Mouse (Mus musculus): ENCODE data around the gene Pde5a. TPM values are rescaled to one million over a fixed set of nuclear protein-coding genes. Genes with fewer than 3 reads are reported as not detected.

Gene Pde5a
- total and polyA plus RNA-seq, 2 experiments from 2014 or later, result 1.00 to 6.1 TPM

DNA sequence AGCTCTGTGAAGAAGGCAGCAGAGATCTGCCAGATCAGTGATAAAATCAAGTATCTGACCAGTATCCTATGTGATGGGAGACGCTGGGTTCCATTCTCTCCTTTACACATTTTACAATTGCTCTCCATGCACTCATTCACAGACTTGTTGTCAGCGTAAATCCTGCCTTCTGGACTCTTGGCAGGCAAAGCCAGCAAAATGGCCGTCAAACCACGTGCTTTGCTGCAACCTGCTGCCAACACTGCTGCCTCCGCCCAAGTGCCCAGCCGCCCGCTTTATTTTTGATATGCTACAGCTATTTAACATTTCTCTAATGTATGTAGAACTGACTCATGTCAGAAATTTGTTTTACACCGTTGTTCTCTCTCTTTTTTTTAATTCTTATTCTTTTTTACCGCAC lies 59.6 kb downstream of the Pde5a start:
- Histone ChIP-seq H3K9me3 (replicated peaks; ENCODE audit: control insufficient read depth, low read length) (no peaks in the 10 kb centered on the region), H3K4me2 (ENCODE audit: low read depth, low read length) (no peak overlapping the region), H3K27ac (ENCODE audit: low read depth) (no peak overlapping the region), H3K9ac (replicated peaks; ENCODE audit: low read depth, low read length) (no peak overlapping the region), H3K36me3 (replicated peaks; ENCODE audit: control insufficient read depth, insufficient read depth, low read length) (no peaks in the 10 kb centered on the region), H3K4me1 (ENCODE audit: control insufficient read depth, insufficient read depth) (no peaks in the 10 kb centered on the region), H3K4me3 (ENCODE audit: low read depth, low read length) (no peak overlapping the region), H3K27me3 (ENCODE audit: control insufficient read depth, insufficient read depth, low read length) (no peaks in the 10 kb centered on the region)
- TF ChIP-seq CTCF (IDR thresholded peaks at IDR 0.05; ENCODE audit: low read depth) (no peak), EP300 (IDR thresholded peaks at IDR 0.05; ENCODE audit: low read depth) (no peak)
- 90% methylated on average over 9 of the region's 9 CpGs for WGBS
- DNase-seq (ENCODE audit: low spot score) (no peak), ATAC-seq (ENCODE audit: insufficient read depth, low read depth) (no peak)

DNA sequence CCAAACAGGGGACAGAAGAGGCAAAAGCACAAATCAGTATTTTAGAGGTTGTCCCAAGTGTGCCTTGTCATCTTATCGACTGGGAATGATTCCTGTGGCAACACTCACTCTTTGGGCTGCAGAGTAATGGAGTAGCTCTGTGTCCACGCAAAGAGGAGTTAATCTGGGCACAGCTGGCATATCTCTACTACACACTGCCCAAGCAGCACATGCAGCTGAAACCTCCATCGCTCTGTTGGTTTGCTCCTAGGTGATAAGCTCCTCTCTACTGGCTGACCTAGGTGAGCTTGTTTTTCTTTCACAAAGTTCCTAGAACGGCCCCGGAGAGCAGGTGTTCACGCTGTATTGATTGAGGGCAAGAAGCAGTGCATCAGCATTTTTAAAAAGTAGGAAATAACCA lies 60.8 kb downstream of the Pde5a start:
- peaks cover 6% of the 10 kb centered on the region; the same call in 1 of the 2 replicates for H3K4me1 ChIP-seq (ENCODE audit: control insufficient read depth, insufficient read depth)
- H3K9me3 ChIP-seq (replicated peaks; ENCODE audit: control insufficient read depth, low read length), result no peaks in the 10 kb centered on the region
- no peak overlapping the region for H3K4me3 ChIP-seq (ENCODE audit: low read depth, low read length)
- TF ChIP-seq EP300 (IDR thresholded peaks at IDR 0.05; ENCODE audit: low read depth) (no peak), CTCF (IDR thresholded peaks at IDR 0.05; ENCODE audit: low read depth) (no peak)
- H3K27ac ChIP-seq (ENCODE audit: low read depth), result no peak overlapping the region
- DNase-seq (ENCODE audit: low spot score) (no peak), ATAC-seq (ENCODE audit: insufficient read depth, low read depth) (no peak)
- no peaks in the 10 kb centered on the region for H3K36me3 ChIP-seq (replicated peaks; ENCODE audit: control insufficient read depth, insufficient read depth, low read length)
- no peak overlapping the region for H3K4me2 ChIP-seq (ENCODE audit: low read depth, low read length)
- no peaks in the 10 kb centered on the region for H3K27me3 ChIP-seq (ENCODE audit: control insufficient read depth, insufficient read depth, low read length)
- WGBS, result 87% methylated on average over 6 of the region's 6 CpGs
- H3K9ac ChIP-seq (replicated peaks; ENCODE audit: low read depth, low read length), result no peak overlapping the region

DNA sequence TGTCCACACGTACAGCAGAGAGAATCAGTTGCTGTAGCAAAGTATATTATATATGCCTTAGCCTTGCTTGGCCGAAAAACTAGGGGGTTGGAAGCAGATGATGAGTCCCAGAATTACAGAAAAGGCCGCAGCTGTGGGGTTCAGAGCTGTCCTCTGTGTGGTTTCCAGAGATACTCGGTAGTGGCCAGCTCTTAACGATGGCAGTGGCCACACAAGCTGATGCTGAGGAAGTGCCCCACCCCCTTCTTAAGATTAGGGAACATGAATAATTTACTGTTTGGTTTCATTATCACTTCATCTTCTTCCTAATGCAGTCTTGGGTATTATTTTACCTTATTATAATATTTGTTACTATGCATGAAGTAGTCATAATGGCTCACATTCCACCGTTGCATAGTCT lies 71.3 kb downstream of the Pde5a start:
- Histone ChIP-seq H3K36me3 (replicated peaks; ENCODE audit: control insufficient read depth, insufficient read depth, low read length) (no peaks in the 10 kb centered on the region), H3K9ac (replicated peaks; ENCODE audit: low read depth, low read length) (no peak overlapping the region), H3K4me2 (ENCODE audit: low read depth, low read length) (no peak overlapping the region), H3K4me3 (ENCODE audit: low read depth, low read length) (no peak overlapping the region), H3K9me3 (replicated peaks; ENCODE audit: control insufficient read depth, low read length) (no peaks in the 10 kb centered on the region), H3K4me1 (ENCODE audit: control insufficient read depth, insufficient read depth) (no peaks in the 10 kb centered on the region), H3K27ac (ENCODE audit: low read depth) (no peak overlapping the region), H3K27me3 (ENCODE audit: control insufficient read depth, insufficient read depth, low read length) (no peaks in the 10 kb centered on the region)
- TF ChIP-seq EP300 (IDR thresholded peaks at IDR 0.05; ENCODE audit: low read depth) (no peak), CTCF (IDR thresholded peaks at IDR 0.05; ENCODE audit: low read depth) (no peak)
- 82% methylated on average over 6 of the region's 6 CpGs for WGBS
- DNase-seq (ENCODE audit: low spot score) (no peak), ATAC-seq (ENCODE audit: insufficient read depth, low read depth) (no peak)

DNA sequence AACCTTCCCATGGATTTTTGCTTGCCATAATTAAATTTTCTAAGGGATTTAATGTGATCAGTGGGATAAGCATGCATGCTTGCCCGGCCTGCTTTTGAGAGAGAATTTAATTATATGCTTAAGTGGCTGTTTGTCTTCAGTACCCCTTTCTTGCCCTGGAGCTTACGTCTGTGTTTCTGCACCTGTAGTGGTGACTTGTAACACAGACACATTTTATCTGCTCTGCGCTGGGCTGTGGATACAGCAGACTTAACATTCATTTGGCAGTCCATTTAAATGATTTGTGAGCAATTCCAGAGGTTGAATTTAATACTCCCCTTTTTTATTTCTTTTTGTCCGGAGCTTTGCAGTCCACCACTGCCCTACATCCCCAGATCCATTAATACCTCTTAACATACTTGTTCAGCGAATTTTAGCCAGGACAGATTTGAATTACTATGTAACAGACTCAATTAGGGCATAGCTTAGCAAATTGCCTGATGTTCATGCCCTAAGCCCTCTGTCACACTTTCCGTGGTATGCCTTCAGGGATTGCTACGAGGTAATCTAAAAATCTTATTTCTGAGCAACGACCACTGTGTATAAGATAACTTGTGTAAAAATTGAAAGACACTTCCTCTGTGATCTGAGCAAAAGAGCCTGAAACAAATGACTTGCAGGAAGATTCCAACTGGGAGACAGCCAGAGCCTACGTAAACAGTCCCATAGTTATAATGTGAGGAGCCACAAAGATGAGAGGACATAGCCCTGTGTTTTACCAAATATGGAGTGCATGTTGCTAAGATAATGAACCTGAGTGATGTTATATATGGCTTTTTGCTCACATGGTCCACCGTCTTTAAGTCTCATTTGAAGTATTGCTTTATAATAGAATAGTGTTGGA lies 72.0 kb downstream of the Pde5a start:
- Histone ChIP-seq H3K27me3 (ENCODE audit: control insufficient read depth, insufficient read depth, low read length) (no peaks in the 10 kb centered on the region), H3K9ac (replicated peaks; ENCODE audit: low read depth, low read length) (no peak overlapping the region), H3K27ac (ENCODE audit: low read depth) (0 out of 2 replicates have a peak overlapping the region, but pooled peaks have one; percentile 30), H3K4me2 (ENCODE audit: low read depth, low read length) (no peak overlapping the region), H3K36me3 (replicated peaks; ENCODE audit: control insufficient read depth, insufficient read depth, low read length) (no peaks in the 10 kb centered on the region), H3K9me3 (replicated peaks; ENCODE audit: control insufficient read depth, low read length) (no peaks in the 10 kb centered on the region), H3K4me1 (ENCODE audit: control insufficient read depth, insufficient read depth) (no peaks in the 10 kb centered on the region), H3K4me3 (ENCODE audit: low read depth, low read length) (no peak overlapping the region)
- TF ChIP-seq EP300 (IDR thresholded peaks at IDR 0.05; ENCODE audit: low read depth), result no peak
- TF ChIP-seq CTCF (IDR thresholded peaks at IDR 0.05; ENCODE audit: low read depth), result no peak
- no peak for DNase-seq (ENCODE audit: low spot score)
- WGBS, result 69% methylated on average over 10 of the region's 10 CpGs
- no peak for ATAC-seq (ENCODE audit: insufficient read depth, low read depth)

DNA sequence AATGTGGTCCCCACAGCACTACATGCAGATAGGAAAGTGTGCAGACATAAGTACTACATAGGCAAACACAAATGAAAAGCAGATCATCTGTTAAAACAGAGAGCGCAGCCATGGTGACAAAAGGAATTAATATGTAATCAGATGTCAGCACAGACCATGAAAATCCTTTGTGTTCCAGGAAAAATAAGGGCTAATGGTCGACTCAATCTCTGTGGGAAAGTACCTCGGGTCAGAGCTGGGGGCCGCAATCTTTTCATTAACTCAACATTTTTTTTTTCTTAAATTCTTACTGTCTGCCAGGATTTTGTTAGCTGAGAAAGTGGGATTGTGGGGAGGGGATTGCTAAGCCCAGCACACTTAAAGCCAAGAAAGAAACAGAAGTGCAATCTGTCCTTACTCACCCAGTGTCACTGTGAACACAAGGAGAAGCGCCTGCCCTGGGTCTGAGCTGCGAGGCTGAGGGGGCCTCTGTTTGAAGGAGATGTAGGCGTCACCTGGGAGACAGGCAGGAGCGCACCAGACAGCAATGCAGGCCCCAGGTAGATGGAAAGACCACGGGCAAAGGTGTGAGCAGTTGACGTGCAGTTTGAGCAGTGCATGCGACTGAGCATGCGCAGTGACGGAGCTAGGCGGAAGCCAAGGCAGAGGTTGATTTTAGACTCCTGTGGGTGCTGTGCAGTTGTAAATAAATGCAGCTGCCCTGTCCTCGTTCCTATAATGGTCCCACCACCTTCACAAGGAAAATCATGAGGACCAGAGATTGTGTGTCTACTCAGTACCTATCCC lies 72.9 kb downstream of the Pde5a start:
- no peak for DNase-seq (ENCODE audit: low spot score)
- no peaks in the 10 kb centered on the region for H3K36me3 ChIP-seq (replicated peaks; ENCODE audit: control insufficient read depth, insufficient read depth, low read length)

More for the DNA sequence above, 72.9 kb downstream of the Pde5a start:
- H3K27ac ChIP-seq (ENCODE audit: low read depth), result 0 out of 2 replicates have a peak overlapping the region, but pooled peaks have one; percentile 30
- whole genome bisulfite sequencing, result 83% methylated on average over 15 of the region's 15 CpGs
- no peak for ATAC-seq (ENCODE audit: insufficient read depth, low read depth)
- H3K9me3 ChIP-seq (replicated peaks; ENCODE audit: control insufficient read depth, low read length), result no peaks in the 10 kb centered on the region
- no peaks in the 10 kb centered on the region for H3K4me1 ChIP-seq (ENCODE audit: control insufficient read depth, insufficient read depth)
- H3K9ac ChIP-seq (replicated peaks; ENCODE audit: low read depth, low read length), result no peak overlapping the region
- H3K27me3 ChIP-seq (ENCODE audit: control insufficient read depth, insufficient read depth, low read length), result no peaks in the 10 kb centered on the region
- no peak overlapping the region for H3K4me3 ChIP-seq (ENCODE audit: low read depth, low read length)
- H3K4me2 ChIP-seq (ENCODE audit: low read depth, low read length), result no peak overlapping the region
- TF ChIP-seq CTCF (IDR thresholded peaks at IDR 0.05; ENCODE audit: low read depth), result no peak
- no peak for TF ChIP-seq EP300 (IDR thresholded peaks at IDR 0.05; ENCODE audit: low read depth)
